Mouse (Mus musculus) Patski (cell line): ENCODE results near the gene Spout1. TPM values are rescaled to one million over a fixed set of nuclear protein-coding genes. Genes with fewer than 3 reads are reported as not detected.
"Not testable (repeated sequence)": the region's sequence is repeated elsewhere in the genome, so short reads cannot be mapped to it uniquely, and the experiment has no call there.

Experiments
- ATAC-seq: fragments of 100-300 bp; one replicate; pipeline ENCODE4 v1.8.0; 2021
- CTCF ChIA-PET: fragments of 350-600 bp; sonication (Branson Sonifier 250); formaldehyde crosslinking; loops from one replicate; lab custom pipeline; 2022; ENCODE audit warnings: inconsistent platforms; lab: Charles Lee
- POLR2A ChIA-PET: fragments of 350-600 bp; sonication (Branson Sonifier 250); formaldehyde crosslinking; loops from one replicate; lab custom pipeline; 2022; ENCODE audit warnings: antibody characterized with exemption, inconsistent platforms; lab: Charles Lee
- DNase-seq: peaks from one replicate; pipeline ENCODE4 v3.0.0-alpha.2; 2011; ENCODE audit warnings: low read depth, low spot score
- H3K27me3 ChIP-seq: fragments of 371-371 bp; one replicate; pipeline ENCODE4 v1.5.1; 2021
- CTCF ChIP-seq: fragments of 100-300 bp; IDR thresholded peaks from one replicate; pipeline ENCODE4 v1.5.1; 2021
- in situ Hi-C: fragments of 300-500 bp; cut with MboI; formaldehyde crosslinking; loops from 3 replicates; pipeline ENCODE4 v1.11.1; 2018; ENCODE audit warnings: low pct_unique_long_range_greater_than_20kb, mixed read lengths
- polyA plus RNA-seq: library from polyadenylated mRNA; unstranded; gene quantifications from one replicate; pipeline ENCODE4 v1.2.3, GENCODE M21; 2021

The Spout1 gene
- polyA plus RNA-seq, 1 experiment from 2014 or later: 31.6 TPM

GRCm38 (mm10) chr2:30183721-30184120 is 5.5 kb upstream of the Spout1 start:
- TF ChIP-seq CTCF: no peak
- no peak for ATAC-seq
- DNase-seq: no peak
- no peaks in the 10 kb centered on the region for H3K27me3 ChIP-seq
- ChIA-PET CTCF (interaction anchor here (1.3 kb wide), 1 partner anchor 21 kb away, joined by 3 read pairs; the partner anchor contains the start of gene Kyat1), POLR2A (no interaction called here)
- in situ Hi-C loops: no loop called here

- no peak for TF ChIP-seq CTCF
- no peaks in the 10 kb centered on the region for H3K27me3 ChIP-seq
- in situ Hi-C loops: no loop called here
- ChIA-PET CTCF (interaction anchor here (1.3 kb wide), 1 partner anchor 22 kb away, joined by 3 read pairs; the partner anchor contains the start of gene Kyat1), POLR2A (no interaction called here)
- DNase-seq (no peak), ATAC-seq (no peak)
Observed at GRCm38 (mm10) chr2:30182424-30182823, 4.2 kb upstream of the Spout1 start.

GRCm38 (mm10) chr2:30178711-30179110 is 452 bp upstream of the Spout1 start:
- H3K27me3 ChIP-seq, DNase-seq, ATAC-seq: not testable (repeated sequence)
- POLR2A ChIA-PET: interaction anchor here (1.2 kb wide), 1 partner anchor 27 kb away, joined by 3 read pairs; the partner anchor contains the start of gene Kyat1
- CTCF ChIA-PET: interaction anchor here (0.9 to 1.7 kb wide), 4 partner anchors 8 to 92 kb away, joined by 3 to 6 read pairs (median 3); no protein-coding TSS in a partner anchor
- in situ Hi-C loops: loop anchor here (10.0 kb wide), 1 partner anchor 86 kb away; the partner anchor contains the start of gene Phyhd1

GRCm38 (mm10) chr2:30176561-30176960 is 1.7 kb downstream of the Spout1 start:
- CTCF ChIA-PET: no interaction called here
- TF ChIP-seq CTCF: no peak

GRCm38 (mm10) chr2:30175897-30176296 is 2.4 kb downstream of the Spout1 start:
- DNase-seq: no peak
- POLR2A ChIA-PET: interaction anchor here (1.8 kb wide), 1 partner anchor 63 kb away, joined by 4 read pairs; no protein-coding TSS in a partner anchor

More at GRCm38 (mm10) chr2:30176561-30176960, 1.7 kb downstream of the Spout1 start:
- no peak for DNase-seq
- in situ Hi-C loops: loop anchor here (10.0 kb wide), 1 partner anchor 88 kb away; the partner anchor contains the start of gene Phyhd1
- POLR2A ChIA-PET: interaction anchor here (1.8 kb wide), 1 partner anchor 62 kb away, joined by 4 read pairs; no protein-coding TSS in a partner anchor
- no peak for ATAC-seq
- no peaks in the 10 kb centered on the region for H3K27me3 ChIP-seq

GRCm38 (mm10) chr2:30173541-30174240 is 4.6 kb downstream of the Spout1 start:
- ChIA-PET CTCF (interaction anchor here (1.0 kb wide), 1 partner anchor 93 kb away, joined by 3 read pairs; no protein-coding TSS in a partner anchor), POLR2A (no interaction called here)
- DNase-seq (no peak), ATAC-seq (no peak)
- no peak for TF ChIP-seq CTCF
- H3K27me3 ChIP-seq: no peaks in the 10 kb centered on the region
- in situ Hi-C loops: loop anchor here (10.0 kb wide), 1 partner anchor 91 kb away; the partner anchor contains the start of gene Phyhd1

More at GRCm38 (mm10) chr2:30175897-30176296, 2.4 kb downstream of the Spout1 start:
- in situ Hi-C loops: loop anchor here (10.0 kb wide), 1 partner anchor 89 kb away; the partner anchor contains the start of gene Phyhd1
- TF ChIP-seq CTCF: no peak
- CTCF ChIA-PET: interaction anchor here (0.6 kb wide), 1 partner anchor 14 kb away, joined by 3 read pairs; no protein-coding TSS in a partner anchor
- no peak for ATAC-seq
- H3K27me3 ChIP-seq: no peaks in the 10 kb centered on the region

- CTCF ChIA-PET: no interaction called here
- DNase-seq: no peak
- TF ChIP-seq CTCF: no peak
- no peaks in the 10 kb centered on the region for H3K27me3 ChIP-seq
- in situ Hi-C loops: loop anchor here (10.0 kb wide), 1 partner anchor 93 kb away; the partner anchor contains the start of gene Phyhd1
- POLR2A ChIA-PET: interaction anchor here (0.8 to 1.4 kb wide), 5 partner anchors 11 to 65 kb away, joined by 3 to 4 read pairs (median 3); partner anchors contain the start of gene Lrrc8a
- ATAC-seq: peak; percentile 3
Observed at GRCm38 (mm10) chr2:30171997-30172382, 6.3 kb downstream of the Spout1 start.

GRCm38 (mm10) chr2:30171371-30171996 is 6.8 kb downstream of the Spout1 start, which contains the start of gene Endog:
Gene Endog (plus strand): TSS chr2:30171493.
- in situ Hi-C loops: loop anchor here (10.0 kb wide), 1 partner anchor 93 kb away; the partner anchor contains the start of gene Phyhd1
- CTCF ChIA-PET: interaction anchor here (1.1 to 1.2 kb wide), 2 partner anchors 10 to 42 kb away, joined by 3 to 6 read pairs; no protein-coding TSS in a partner anchor
- POLR2A ChIA-PET: interaction anchor here (0.8 to 1.4 kb wide), 4 partner anchors 20 to 66 kb away, joined by 3 to 4 read pairs (median 3); partner anchors contain the start of gene Lrrc8a

GRCm38 (mm10) chr2:30166677-30167076 is 11.6 kb downstream of the Spout1 start:
- ATAC-seq: no peak
- H3K27me3 ChIP-seq: no peaks in the 10 kb centered on the region
- POLR2A ChIA-PET: no interaction called here
- in situ Hi-C loops: no loop called here
- TF ChIP-seq CTCF: no peak
- DNase-seq: no peak
- CTCF ChIA-PET: no interaction called here

More at GRCm38 (mm10) chr2:30171371-30171996, 6.8 kb downstream of the Spout1 start, which contains the start of gene Endog:
- TF ChIP-seq CTCF: no peak
- H3K27me3 ChIP-seq: no peaks in the 10 kb centered on the region
- DNase-seq: no peak
- peak; percentile 75 for ATAC-seq
